Mouse (Mus musculus) embryonic facial prominence, embryonic 12.5 days (tissue): ENCODE measurements around the gene Optc. TPM values are rescaled to one million over a fixed set of nuclear protein-coding genes. Genes with fewer than 3 reads are reported as not detected.

ENCODE experiments used
- ATAC-seq: fragments of 200-750 bp; cut with Nextera tagmentation; 2 replicates; pipeline ENCODE4 v1.8.0; 2017; ENCODE audit not compliant: insufficient number of reproducible peaks, insufficient read depth, low FRiP score, low TSS enrichment
- H3K27ac ChIP-seq: fragments of 300-500 bp; sonication (generic); 2 replicates; pipeline ENCODE4 v1.5.1; 2016; ENCODE audit warnings: mild to moderate bottlenecking
- H3K27me3 ChIP-seq: fragments of 300-500 bp; sonication (generic); 2 replicates; pipeline ENCODE4 v1.6.1; 2016; ENCODE audit warnings: mild to moderate bottlenecking, moderate library complexity
- H3K36me3 ChIP-seq: fragments of 300-500 bp; sonication (generic); 2 replicates; pipeline ENCODE4 v1.6.1; 2016; ENCODE audit warnings: mild to moderate bottlenecking
- H3K4me1 ChIP-seq: fragments of 300-500 bp; sonication (generic); 2 replicates; pipeline ENCODE4 v1.6.1; 2016
- H3K4me2 ChIP-seq: fragments of 300-500 bp; sonication (generic); replicated peaks from 2 replicates; pipeline ENCODE4 v1.6.1; 2016; ENCODE audit warnings: mild to moderate bottlenecking, moderate library complexity
- H3K4me3 ChIP-seq: fragments of 300-500 bp; sonication (generic); 2 replicates; pipeline ENCODE4 v1.5.1; 2016; ENCODE audit warnings: mild to moderate bottlenecking
- H3K9ac ChIP-seq: fragments of 300-500 bp; sonication (generic); 2 replicates; pipeline ENCODE4 v1.6.1; 2016; ENCODE audit warnings: mild to moderate bottlenecking, moderate library complexity
- H3K9me3 ChIP-seq: fragments of 300-500 bp; sonication (generic); 2 replicates; pipeline ENCODE4 v1.6.1; 2016; ENCODE audit warnings: mild to moderate bottlenecking, moderate library complexity
- WGBS: fragments of 180-500 bp; shearing (Covaris S2); methylation state at CpG from one replicate; pipeline ENCODE4 v1.1.7; 2016; 5-methylcytosine and 5-hydroxymethylcytosine counted together
- polyA plus RNA-seq: library from polyadenylated mRNA; unstranded; fragments of >200 nt; fragmentation: Nextera tagmentation; extraction: Ambion mirVana; gene quantifications from 2 replicates; pipeline ENCODE4 v1.2.1, GENCODE M21; 2016

Gene Optc
- polyA plus RNA-seq, 1 experiment from 2014 or later, result 1.3 TPM

DNA sequence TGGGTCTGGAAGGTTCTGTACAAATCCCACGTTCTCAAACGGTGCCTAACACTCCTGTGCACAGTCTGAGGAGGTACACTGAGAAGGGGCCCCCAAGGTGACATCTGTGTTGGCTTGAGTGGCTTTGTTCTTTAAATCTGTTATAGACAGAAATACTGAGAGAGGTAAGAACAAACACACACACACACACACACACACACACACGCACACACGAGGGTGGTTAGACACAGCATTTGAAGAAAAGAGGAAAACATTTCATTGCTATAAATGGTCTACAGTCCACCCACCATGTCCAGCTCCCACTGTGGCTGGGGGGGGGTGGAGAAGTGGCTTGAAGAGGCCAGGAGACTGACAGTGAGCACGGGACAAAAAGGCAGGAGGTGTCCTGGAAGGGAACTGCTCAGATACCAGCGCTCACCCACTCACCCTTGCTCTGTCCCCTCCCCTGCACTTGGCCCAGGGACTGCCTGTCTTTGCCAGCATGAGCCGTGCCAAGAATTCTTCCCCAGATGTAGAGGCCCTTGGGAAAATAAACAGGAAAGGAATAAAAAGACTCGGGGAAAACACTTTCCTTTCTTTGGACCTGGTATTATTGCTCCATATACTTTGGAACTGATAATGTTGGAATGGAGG, 8.0 kb upstream of the Optc start:
- Histone ChIP-seq H3K9ac (no peak overlapping the region), H3K4me2 (no peak overlapping the region), H3K9me3 (no peaks in the 10 kb centered on the region), H3K27ac (no peak overlapping the region), H3K4me3 (no peak overlapping the region), H3K27me3 (no peaks in the 10 kb centered on the region), H3K4me1 (peaks cover 18% of the 10 kb centered on the region), H3K36me3 (no peaks in the 10 kb centered on the region)
- ATAC-seq, result no peak
- 68% methylated on average over 8 of the region's 8 CpGs for WGBS

GRCm38 (mm10) chr1:133915115-133915514, 7.3 kb upstream of the Optc start:
- WGBS, result 86% methylated on average over 13 of the region's 13 CpGs
- no peak for ATAC-seq
- H3K9me3 ChIP-seq, result no peaks in the 10 kb centered on the region
- H3K4me3 ChIP-seq, result no peak overlapping the region
- H3K36me3 ChIP-seq, result no peaks in the 10 kb centered on the region
- peaks cover 11% of the 10 kb centered on the region for H3K4me1 ChIP-seq
- H3K27me3 ChIP-seq, result peaks cover 6% of the 10 kb centered on the region; the same call in 1 of the 2 replicates
- no peak overlapping the region for H3K27ac ChIP-seq
- H3K4me2 ChIP-seq, result no peak overlapping the region
- H3K9ac ChIP-seq, result no peak overlapping the region

DNA sequence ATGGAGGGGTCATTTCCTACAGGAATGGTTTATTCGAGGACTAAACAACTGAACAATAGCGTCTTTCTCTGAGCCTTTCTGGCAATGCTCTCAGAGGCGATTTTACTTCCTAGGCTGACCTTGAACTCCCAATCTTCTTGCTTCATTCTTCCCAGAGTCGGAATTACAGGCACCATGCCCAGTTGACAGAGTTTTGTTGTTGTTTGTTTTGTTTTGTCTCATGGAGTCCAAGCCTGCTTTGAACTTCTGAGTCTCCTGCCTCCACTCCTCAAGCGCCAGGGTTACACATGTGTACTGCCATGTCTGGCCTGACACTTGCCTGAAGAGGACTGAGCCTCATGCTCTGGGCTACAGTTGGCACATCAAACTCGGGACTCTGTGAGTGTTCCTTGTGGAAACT, 5.2 kb upstream of the Optc start:
- peaks cover 8% of the 10 kb centered on the region; the same call in 1 of the 2 replicates for H3K27me3 ChIP-seq
- WGBS, result 64% methylated on average over 6 of the region's 6 CpGs
- ATAC-seq, result no peak
- H3K4me2 ChIP-seq, result no peak overlapping the region
- H3K36me3 ChIP-seq, result no peaks in the 10 kb centered on the region
- peaks cover 19% of the 10 kb centered on the region for H3K4me1 ChIP-seq
- H3K4me3 ChIP-seq, result no peak overlapping the region
- H3K9me3 ChIP-seq, result no peaks in the 10 kb centered on the region
- no peak overlapping the region for H3K9ac ChIP-seq
- no peak overlapping the region for H3K27ac ChIP-seq

GRCm38 (mm10) chr1:133911456-133911855, 3.7 kb upstream of the Optc start:
- no peaks in the 10 kb centered on the region for H3K36me3 ChIP-seq
- H3K27ac ChIP-seq, result no peak overlapping the region
- no peaks in the 10 kb centered on the region for H3K9me3 ChIP-seq
- H3K4me3 ChIP-seq, result no peak overlapping the region
- peaks cover 23% of the 10 kb centered on the region for H3K4me1 ChIP-seq
- WGBS, result 26% methylated on average over 4 of the region's 4 CpGs
- no peak overlapping the region for H3K9ac ChIP-seq
- H3K27me3 ChIP-seq, result peaks cover 15% of the 10 kb centered on the region; the same call in 1 of the 2 replicates
- no peak for ATAC-seq
- H3K4me2 ChIP-seq, result no peak overlapping the region

DNA sequence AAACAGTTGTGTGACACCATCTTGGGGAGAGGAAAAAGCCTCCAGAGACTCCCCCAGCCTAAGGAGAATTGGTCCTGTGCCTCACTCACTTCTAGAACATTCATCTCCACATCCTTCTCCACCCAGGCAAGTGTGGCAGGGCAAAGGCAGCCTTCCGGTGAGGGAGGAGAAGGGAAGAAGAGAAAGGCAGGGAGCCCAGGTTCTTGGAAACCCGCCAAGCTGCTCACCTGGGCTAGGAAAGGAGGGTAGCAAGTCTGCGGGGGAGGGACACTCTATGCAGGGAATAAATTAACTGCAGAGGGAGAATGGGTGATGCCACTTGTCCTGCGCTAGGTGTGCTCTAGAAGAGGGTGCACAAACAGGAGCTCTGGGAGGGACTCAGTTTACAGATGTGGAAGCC, 3.2 kb upstream of the Optc start:
- no peak overlapping the region for H3K27ac ChIP-seq
- no peak for ATAC-seq
- peaks cover 24% of the 10 kb centered on the region for H3K4me1 ChIP-seq
- H3K4me3 ChIP-seq, result no peak overlapping the region
- H3K9ac ChIP-seq, result no peak overlapping the region
- H3K36me3 ChIP-seq, result no peaks in the 10 kb centered on the region
- no peak overlapping the region for H3K4me2 ChIP-seq
- H3K9me3 ChIP-seq, result no peaks in the 10 kb centered on the region
- H3K27me3 ChIP-seq, result peaks cover 15% of the 10 kb centered on the region; the same call in 1 of the 2 replicates
- WGBS, result 62% methylated on average over 4 of the region's 4 CpGs

DNA sequence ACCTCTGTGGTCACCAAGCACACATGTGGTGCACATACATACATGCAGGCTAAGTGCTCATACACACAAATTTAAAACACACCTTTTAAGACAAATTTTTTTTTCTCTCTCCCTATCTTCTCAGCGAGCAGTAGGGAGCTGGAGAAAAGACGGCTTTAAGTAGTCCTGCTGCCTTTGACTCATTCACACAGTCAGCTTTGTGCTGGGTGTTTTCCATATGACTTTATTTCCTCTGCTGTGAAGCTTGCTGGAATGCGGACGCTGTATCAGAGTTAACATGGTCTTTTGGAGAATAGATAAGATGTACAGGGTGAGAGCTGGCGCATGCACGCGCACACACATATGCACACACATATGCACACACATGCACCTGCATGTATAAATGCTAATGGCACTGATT, 2.3 kb upstream of the Optc start:
- Histone ChIP-seq H3K4me1 (peaks cover 24% of the 10 kb centered on the region), H3K4me2 (no peak overlapping the region), H3K4me3 (no peak overlapping the region), H3K9me3 (no peaks in the 10 kb centered on the region), H3K9ac (no peak overlapping the region), H3K27me3 (peaks cover 15% of the 10 kb centered on the region; the same call in 1 of the 2 replicates), H3K27ac (no peak overlapping the region), H3K36me3 (no peaks in the 10 kb centered on the region)
- 84% methylated on average over 7 of the region's 7 CpGs for WGBS
- no peak for ATAC-seq

DNA sequence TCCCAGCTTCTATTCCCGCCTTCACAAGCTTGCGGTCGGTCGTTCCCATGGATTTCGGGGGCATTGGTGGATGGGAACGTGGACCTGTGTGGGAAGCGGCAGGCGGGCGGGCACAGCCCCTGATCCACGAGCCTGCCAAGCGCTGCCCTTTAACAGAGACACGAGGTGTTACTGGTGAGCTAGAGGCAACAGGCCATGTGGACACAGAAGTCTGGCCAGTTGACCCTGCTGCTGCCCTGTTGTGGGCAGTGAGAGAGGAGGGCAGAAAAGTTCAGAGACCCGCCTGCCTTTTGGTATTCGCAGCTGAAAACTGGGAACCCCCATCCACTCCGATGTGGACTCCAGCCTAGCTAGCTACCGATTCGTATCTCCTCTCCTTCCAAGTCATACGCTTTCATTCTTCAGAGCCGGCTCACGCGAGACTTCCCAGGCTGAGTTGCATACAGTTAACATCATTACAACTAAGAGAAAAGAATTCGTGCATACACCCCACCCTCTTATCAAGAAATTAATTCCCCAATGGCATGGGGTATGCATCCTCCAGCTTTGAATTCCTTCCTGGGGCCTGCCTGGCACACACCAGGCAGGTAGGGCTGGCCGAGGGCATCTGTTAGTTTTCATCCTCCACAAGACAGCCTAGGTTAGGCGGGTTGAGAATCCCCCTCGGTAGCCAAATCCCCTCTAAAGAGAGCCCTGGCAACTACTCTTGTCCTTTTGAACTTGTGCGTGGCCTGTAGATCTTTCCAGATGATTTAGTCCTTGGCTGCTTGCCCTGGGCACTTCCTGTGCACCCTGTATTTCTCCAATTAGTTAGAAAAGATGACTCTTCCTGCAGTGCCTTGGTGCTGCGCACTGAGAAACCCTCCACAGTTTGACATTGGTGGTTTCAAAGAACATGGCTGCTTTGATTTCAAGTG, 1.1 kb upstream of the Optc start:
- peak overlapping the region; percentile 80 for H3K4me2 ChIP-seq

DNA sequence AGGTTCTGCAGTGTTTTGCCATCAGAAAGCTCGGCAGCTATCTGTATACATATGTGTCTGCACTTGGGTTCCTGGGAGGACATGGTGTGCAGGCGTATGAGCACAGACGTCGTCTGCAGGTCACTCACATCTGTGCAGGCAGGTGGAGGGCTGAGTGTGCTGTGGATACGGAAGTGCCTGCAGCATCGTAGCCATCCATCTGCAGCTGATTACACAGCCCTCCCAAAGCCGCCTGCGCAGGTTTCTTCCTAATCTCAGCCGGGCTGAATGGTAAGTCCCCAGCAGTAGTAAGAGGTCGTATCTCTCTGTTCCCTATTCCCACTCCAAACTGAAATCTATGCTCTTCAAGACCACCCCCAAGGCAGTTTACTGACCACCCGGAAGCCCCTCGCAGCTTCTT, 1.4 kb downstream of the Optc start:
- ATAC-seq, result no peak
- Histone ChIP-seq H3K4me2 (no peak overlapping the region), H3K4me3 (no peak overlapping the region), H3K27ac (no peak overlapping the region), H3K4me1 (peaks cover 24% of the 10 kb centered on the region), H3K27me3 (peaks cover 15% of the 10 kb centered on the region; the same call in 1 of the 2 replicates), H3K9me3 (no peaks in the 10 kb centered on the region), H3K36me3 (no peaks in the 10 kb centered on the region), H3K9ac (no peak overlapping the region)
- WGBS, result 31% methylated on average over 12 of the region's 12 CpGs

More for the DNA sequence above, 1.1 kb upstream of the Optc start:
- ATAC-seq, result peak; percentile 16; the same call in 1 of the 2 replicates
- Histone ChIP-seq H3K9ac (peak overlapping the region; percentile 57), H3K27ac (no peak overlapping the region), H3K27me3 (peaks cover 15% of the 10 kb centered on the region; the same call in 1 of the 2 replicates), H3K36me3 (no peaks in the 10 kb centered on the region), H3K9me3 (no peaks in the 10 kb centered on the region), H3K4me3 (peak overlapping the region; percentile 37), H3K4me1 (peaks cover 24% of the 10 kb centered on the region)
- 10% methylated on average over 27 of the region's 27 CpGs for WGBS

GRCm38 (mm10) chr1:133900825-133901224, 7.0 kb downstream of the Optc start:
- no peaks in the 10 kb centered on the region for H3K36me3 ChIP-seq
- H3K4me1 ChIP-seq, result no peaks in the 10 kb centered on the region; the same call in 1 of the 2 replicates
- ATAC-seq, result no peak
- no peak overlapping the region for H3K27ac ChIP-seq
- no peaks in the 10 kb centered on the region for H3K27me3 ChIP-seq
- WGBS, result 64% methylated on average over 9 of the region's 9 CpGs
- no peak overlapping the region for H3K9ac ChIP-seq
- no peak overlapping the region for H3K4me3 ChIP-seq
- no peak overlapping the region for H3K4me2 ChIP-seq
- H3K9me3 ChIP-seq, result no peaks in the 10 kb centered on the region

DNA sequence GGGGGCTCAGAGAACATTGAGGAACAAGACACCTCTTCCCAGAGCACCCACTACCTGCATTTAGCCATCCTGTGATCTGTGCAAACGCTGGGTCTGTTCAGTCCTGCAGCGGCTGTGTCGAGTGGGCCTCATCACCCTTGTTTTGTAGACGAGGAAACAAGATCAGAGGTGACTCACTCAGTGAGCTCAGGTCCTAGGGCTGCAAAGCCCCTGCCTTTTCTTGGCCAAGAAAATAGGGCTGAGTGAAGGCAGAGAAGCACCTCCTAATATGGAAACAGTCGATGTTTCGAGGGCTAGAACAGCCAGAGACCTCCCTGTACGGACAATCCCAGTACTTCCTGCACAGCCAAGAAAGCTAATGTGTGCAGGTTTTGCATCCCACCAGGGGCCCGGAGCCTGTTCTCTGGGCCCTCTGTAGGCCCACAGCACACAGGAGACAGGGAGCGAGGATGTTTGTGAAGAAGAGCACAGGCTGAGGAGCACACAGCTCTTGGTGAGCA, 8.7 kb downstream of the Optc start:
- no peaks in the 10 kb centered on the region; the same call in 1 of the 2 replicates for H3K4me1 ChIP-seq
- no peak overlapping the region for H3K4me3 ChIP-seq
- H3K27me3 ChIP-seq, result no peaks in the 10 kb centered on the region
- H3K36me3 ChIP-seq, result no peaks in the 10 kb centered on the region
- H3K9ac ChIP-seq, result no peak overlapping the region
- H3K4me2 ChIP-seq, result no peak overlapping the region
- H3K27ac ChIP-seq, result no peak overlapping the region
- no peaks in the 10 kb centered on the region for H3K9me3 ChIP-seq
- 73% methylated on average over 9 of the region's 9 CpGs for WGBS
- ATAC-seq, result no peak

- ATAC-seq, result no peak
- Histone ChIP-seq H3K9me3 (no peaks in the 10 kb centered on the region), H3K36me3 (no peaks in the 10 kb centered on the region), H3K4me2 (no peak overlapping the region), H3K9ac (0 out of 2 replicates have a peak overlapping the region, but pooled peaks have one; percentile 4), H3K27me3 (no peaks in the 10 kb centered on the region), H3K4me1 (peaks cover 10% of the 10 kb centered on the region; the same call in 1 of the 2 replicates), H3K27ac (no peak overlapping the region), H3K4me3 (no peak overlapping the region)
- 75% methylated on average over 6 of the region's 6 CpGs for WGBS
Observed at GRCm38 (mm10) chr1:133897293-133897692, 10.5 kb downstream of the Optc start.
